Mouse (Mus musculus) liver, postnatal 0 days (tissue): ENCODE data around the gene Wnt7b. TPM values are rescaled to one million over a fixed set of nuclear protein-coding genes. Genes with fewer than 3 reads are reported as not detected.

Experiments used
- ATAC-seq: fragments of 200-750 bp; cut with Nextera tagmentation; 2 replicates; pipeline ENCODE4 v1.8.0; 2017; ENCODE audit warnings: mild to moderate bottlenecking, moderate library complexity
- DNase-seq: peaks from one replicate; pipeline ENCODE4 v3.0.0-alpha.2; 2016
- H3K27ac ChIP-seq: fragments of 300-500 bp; sonication (generic); 2 replicates; pipeline ENCODE4 v1.5.1; 2014; ENCODE audit warnings: antibody characterized with exemption, moderate library complexity, mild to moderate bottlenecking, low read depth
- H3K27me3 ChIP-seq: fragments of 300-500 bp; sonication (generic); 2 replicates; pipeline ENCODE4 v1.6.1; 2014; ENCODE audit warnings: low read length, control low read depth, mixed read lengths; ENCODE audit not compliant: insufficient read depth
- H3K36me3 ChIP-seq: fragments of 300-500 bp; sonication (generic); replicated peaks from 2 replicates; pipeline ENCODE4 v1.6.1; 2014; ENCODE audit warnings: mild to moderate bottlenecking, control low read depth, low read length, moderate library complexity, mixed read lengths; ENCODE audit not compliant: insufficient read depth
- H3K4me1 ChIP-seq: fragments of 300-500 bp; sonication (generic); 2 replicates; pipeline ENCODE4 v1.6.1; 2014; ENCODE audit warnings: antibody characterized with exemption, mild to moderate bottlenecking, control low read depth; ENCODE audit not compliant: insufficient read depth
- H3K4me2 ChIP-seq: fragments of 300-500 bp; sonication (generic); 2 replicates; pipeline ENCODE4 v1.6.1; 2014; ENCODE audit warnings: low read depth, mild to moderate bottlenecking, low read length, moderate library complexity, mixed read lengths
- H3K4me3 ChIP-seq: fragments of 300-500 bp; sonication (generic); 2 replicates; pipeline ENCODE4 v1.5.1; 2014; ENCODE audit warnings: low read depth, low read length
- H3K9ac ChIP-seq: fragments of 300-500 bp; sonication (generic); replicated peaks from 2 replicates; pipeline ENCODE4 v1.6.1; 2014; ENCODE audit warnings: mild to moderate bottlenecking, moderate library complexity
- H3K9me3 ChIP-seq: fragments of 300-500 bp; sonication (generic); 2 replicates; pipeline ENCODE4 v1.6.1; 2016; ENCODE audit warnings: mild to moderate bottlenecking, control low read depth, low read length, mixed read lengths
- CTCF ChIP-seq: sonication (generic); IDR thresholded peaks from 2 replicates; pipeline ENCODE4 v1.5.1; 2016; ENCODE audit warnings: antibody characterized with exemption, low read depth
- EP300 ChIP-seq: IDR thresholded peaks from 2 replicates; pipeline ENCODE4 v1.6.1; 2016; ENCODE audit warnings: antibody characterized with exemption, low read depth, mild to moderate bottlenecking
- WGBS: fragments of 180-500 bp; shearing (Covaris S2); extraction: QIAGEN DNeasy Blood & Tissue Kit; methylation state at CpG from one replicate; pipeline ENCODE4 v1.1.7; 2014; ENCODE audit not compliant: insufficient replicate concordance; 5-methylcytosine and 5-hydroxymethylcytosine counted together
- polyA plus RNA-seq: library from polyadenylated mRNA; unstranded; fragments of >200 nt; fragmentation: Nextera tagmentation; extraction: Ambion mirVana; gene quantifications from 2 replicates; pipeline ENCODE4 v1.2.1, GENCODE M21; 2015

The Wnt7b gene
- polyA plus RNA-seq, 1 experiment from 2014 or later = 0.09 TPM

DNA sequence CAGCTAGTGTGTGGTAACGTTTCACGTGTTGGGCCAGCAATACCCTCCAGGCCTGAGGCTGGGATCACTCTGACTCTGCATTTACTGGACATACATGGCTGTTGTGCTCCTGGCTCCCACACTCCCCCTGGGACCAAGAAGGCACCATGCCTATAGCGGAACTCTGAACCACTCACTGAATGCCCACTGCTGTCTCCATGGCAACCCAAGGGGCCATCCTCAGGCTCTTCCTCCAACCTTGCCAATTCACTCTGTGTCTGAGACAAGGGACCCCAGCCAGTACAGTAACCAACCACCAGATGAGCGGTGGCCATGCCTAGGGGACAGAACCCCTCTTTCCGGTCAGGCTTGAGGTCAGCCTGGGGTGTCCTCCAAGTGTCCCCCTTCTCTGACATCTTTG lies 17.3 kb downstream of the Wnt7b start:
- Histone ChIP-seq H3K4me1 (no peaks in the 10 kb centered on the region), H3K9me3 (no peaks in the 10 kb centered on the region), H3K27ac (no peak overlapping the region), H3K27me3 (no peaks in the 10 kb centered on the region), H3K36me3 (no peaks in the 10 kb centered on the region), H3K4me3 (no peak overlapping the region), H3K4me2 (no peak overlapping the region), H3K9ac (no peak overlapping the region)
- ATAC-seq = no peak
- TF ChIP-seq EP300 = no peak
- TF ChIP-seq CTCF = no peak
- DNase-seq = no peak
- 76% methylated on average over 5 of the region's 5 CpGs for WGBS

- TF ChIP-seq EP300 (no peak), CTCF (no peak)
Observed at GRCm38 (mm10) chr15:85564034-85564769, 18.1 kb downstream of the Wnt7b start.

DNA sequence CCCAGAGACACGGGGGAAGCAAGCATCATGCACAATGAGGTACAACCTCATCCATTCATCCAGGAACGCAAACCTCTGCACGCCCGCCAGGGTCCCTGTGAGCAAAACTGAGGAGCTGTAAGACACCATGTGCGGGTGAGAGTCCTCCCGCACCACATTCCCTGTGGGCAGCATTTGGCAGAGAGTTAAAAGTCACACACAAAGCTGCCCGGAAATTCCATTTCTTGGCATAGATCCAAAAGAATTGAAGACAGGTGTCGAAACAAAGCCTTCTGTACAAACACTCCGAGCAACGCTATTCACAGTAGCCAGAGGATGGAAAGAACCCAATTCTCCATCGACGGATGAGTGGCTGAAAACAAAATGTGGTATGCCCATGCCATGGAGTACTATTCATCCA lies 20.3 kb downstream of the Wnt7b start:
- H3K36me3 ChIP-seq = no peaks in the 10 kb centered on the region
- H3K9me3 ChIP-seq = no peaks in the 10 kb centered on the region
- H3K9ac ChIP-seq = no peak overlapping the region
- no peaks in the 10 kb centered on the region for H3K27me3 ChIP-seq
- no peaks in the 10 kb centered on the region for H3K4me1 ChIP-seq
- H3K4me2 ChIP-seq = no peak overlapping the region
- DNase-seq (no peak), ATAC-seq (no peak)
- TF ChIP-seq CTCF = no peak
- no peak for TF ChIP-seq EP300
- 84% methylated on average over 12 of the region's 12 CpGs for WGBS
- H3K4me3 ChIP-seq = no peak overlapping the region
- no peak overlapping the region for H3K27ac ChIP-seq

More at GRCm38 (mm10) chr15:85564034-85564769, 18.1 kb downstream of the Wnt7b start:
- no peaks in the 10 kb centered on the region for H3K4me1 ChIP-seq
- no peaks in the 10 kb centered on the region for H3K36me3 ChIP-seq
- no peak for ATAC-seq
- WGBS = 74% methylated on average over 13 of the region's 13 CpGs
- H3K4me3 ChIP-seq = no peak overlapping the region
- no peak for DNase-seq
- H3K27me3 ChIP-seq = no peaks in the 10 kb centered on the region
- no peak overlapping the region for H3K27ac ChIP-seq
- H3K9ac ChIP-seq = no peak overlapping the region
- no peaks in the 10 kb centered on the region for H3K9me3 ChIP-seq
- H3K4me2 ChIP-seq = no peak overlapping the region

DNA sequence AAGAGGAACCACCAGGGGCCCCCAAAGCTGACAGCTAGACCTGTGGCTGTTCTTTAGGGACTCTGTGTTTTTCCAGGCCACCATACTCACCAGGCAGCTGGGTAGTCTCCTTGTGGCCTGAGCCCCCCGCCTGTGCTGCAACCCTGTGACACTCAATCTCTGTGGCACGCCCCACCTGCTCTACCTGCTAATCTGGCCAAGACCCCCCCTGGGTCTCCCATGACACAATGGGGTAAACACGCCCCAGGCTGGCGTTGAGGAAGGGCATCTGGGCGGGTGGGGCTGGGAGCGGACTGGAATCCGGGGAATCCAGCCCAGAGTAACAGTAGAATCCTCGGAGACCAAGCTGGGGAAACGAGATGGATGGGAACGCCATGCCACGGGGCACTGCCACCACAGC lies 21.4 kb downstream of the Wnt7b start:
- Histone ChIP-seq H3K27ac (no peak overlapping the region), H3K9me3 (no peaks in the 10 kb centered on the region), H3K27me3 (no peaks in the 10 kb centered on the region), H3K4me3 (no peak overlapping the region), H3K4me1 (no peaks in the 10 kb centered on the region), H3K4me2 (no peak overlapping the region), H3K36me3 (no peaks in the 10 kb centered on the region), H3K9ac (no peak overlapping the region)
- ATAC-seq (no peak), DNase-seq (no peak)
- TF ChIP-seq EP300 = no peak
- no peak for TF ChIP-seq CTCF
- 72% methylated on average over 11 of the region's 11 CpGs for WGBS

- Histone ChIP-seq H3K27me3 (no peaks in the 10 kb centered on the region), H3K9ac (no peak overlapping the region), H3K36me3 (no peaks in the 10 kb centered on the region), H3K27ac (no peak overlapping the region), H3K4me1 (no peaks in the 10 kb centered on the region), H3K4me3 (no peak overlapping the region), H3K4me2 (no peak overlapping the region), H3K9me3 (no peaks in the 10 kb centered on the region)
- DNase-seq (no peak), ATAC-seq (no peak)
- TF ChIP-seq EP300 (no peak), CTCF (no peak)
- 83% methylated on average over 25 of the region's 25 CpGs for WGBS
Observed at GRCm38 (mm10) chr15:85558840-85559540, 23.3 kb downstream of the Wnt7b start.

GRCm38 (mm10) chr15:85555799-85556198 lies 26.5 kb downstream of the Wnt7b start:
- no peak overlapping the region for H3K4me3 ChIP-seq
- ATAC-seq (no peak), DNase-seq (no peak)
- no peaks in the 10 kb centered on the region for H3K4me1 ChIP-seq
- H3K9ac ChIP-seq = no peak overlapping the region
- 65% methylated on average over 10 of the region's 10 CpGs for WGBS
- no peak for TF ChIP-seq CTCF
- no peak for TF ChIP-seq EP300
- H3K27ac ChIP-seq = no peak overlapping the region
- no peak overlapping the region for H3K4me2 ChIP-seq
- H3K36me3 ChIP-seq = no peaks in the 10 kb centered on the region
- H3K27me3 ChIP-seq = no peaks in the 10 kb centered on the region
- no peaks in the 10 kb centered on the region for H3K9me3 ChIP-seq
